Mouse (Mus musculus): ENCODE measurements around the gene Tmem30a.

- no peak for TF ChIP-seq CTCF (IDR thresholded peaks at IDR 0.05; ENCODE audit: low read depth, low read length)
- TF ChIP-seq POLR2A (IDR thresholded peaks at IDR 0.05; ENCODE audit: borderline replicate concordance, low read depth, low read length) = no peak
Measured at GRCm38 (mm10) chr9:79827072-79827471, 33.8 kb upstream of the Tmem30a start.
